Mouse (Mus musculus) hematopoietic stem cell, adult 5-6 weeks (primary cell): Measurements from ENCODE around the gene Trip10. TPM values are rescaled to one million over a fixed set of nuclear protein-coding genes. Genes with fewer than 3 reads are reported as not detected.

Experiments used
- ATAC-seq, 2 experiments: fragments of 125-278 bp in 1 of 2; replicated peaks in 1 of 2; 2 replicates each; pipeline ENCODE4 v1.8.0; 2016 to 2017; ENCODE audit warnings: inconsistent platforms in 2 of 2, mild to moderate bottlenecking in 2 of 2, moderate number of reproducible peaks in 2 of 2, low read depth in 1 of 2, moderate TSS enrichment in 1 of 2; ENCODE audit not compliant: low FRiP score in 2 of 2, poor library complexity in 2 of 2, severe bottlenecking in 2 of 2, insufficient read depth in 1 of 2, low TSS enrichment in 1 of 2
- total RNA-seq: library from RNA; stranded (forward); fragments of 172-1452, 232-1000 nt; gene quantifications from 2 replicates; pipeline ENCODE4 v1.2.3, GENCODE M21; 2017

Trip10 gene
- total RNA-seq, 1 experiment from 2014 or later = 17.9 TPM

DNA sequence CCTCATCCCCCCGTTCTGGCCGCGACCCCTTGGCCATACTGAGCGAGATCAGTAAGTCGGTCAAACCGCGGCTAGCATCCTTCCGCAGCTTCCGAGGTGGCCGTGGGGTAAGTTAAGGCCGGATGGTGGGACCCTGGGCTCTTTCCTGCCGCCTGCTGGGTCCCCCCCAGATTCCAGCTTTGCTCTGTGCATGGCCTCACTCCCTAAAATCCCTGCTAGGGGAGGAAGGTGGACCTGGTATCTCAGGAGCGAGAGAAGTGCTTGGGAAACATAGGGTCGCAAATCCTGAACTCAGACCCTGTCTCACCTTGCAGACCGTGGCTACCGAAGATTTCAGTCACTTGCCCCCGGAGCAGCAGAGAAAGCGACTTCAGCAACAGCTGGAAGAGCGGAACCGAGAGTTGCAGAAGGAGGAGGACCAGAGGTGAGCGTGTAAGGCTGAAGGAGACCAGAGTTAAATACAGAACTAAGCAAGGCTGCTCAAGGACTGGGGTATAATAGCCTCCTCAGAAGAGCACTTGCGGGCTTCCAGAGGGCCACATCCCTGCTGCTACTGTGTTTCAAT lies 7.7 kb downstream of the Trip10 start:
- no peak for ATAC-seq

GRCm38 (mm10) chr17:57258191-57258590 lies 8.9 kb downstream of the Trip10 start:
- ATAC-seq = no peak

DNA sequence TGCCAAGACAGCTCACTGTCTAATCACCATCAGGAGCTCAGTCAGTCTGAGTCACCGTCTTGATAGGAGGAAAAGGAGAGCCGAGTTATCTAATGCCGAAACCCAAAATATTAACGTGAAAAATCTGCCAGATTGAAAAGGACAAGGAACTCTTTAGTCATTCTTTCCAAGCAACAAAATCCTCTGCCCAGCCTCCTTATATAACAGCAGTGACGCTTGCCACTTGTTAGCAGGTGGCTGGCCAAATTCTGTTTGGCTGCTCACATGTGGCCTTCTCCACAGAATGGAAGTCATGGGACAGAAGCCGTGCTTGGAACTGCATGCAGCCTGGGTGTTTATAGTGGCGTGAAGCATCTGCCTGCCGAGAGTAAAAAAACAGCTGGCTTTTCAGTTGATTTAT lies 10.5 kb downstream of the Trip10 start:
- ATAC-seq = no peak

GRCm38 (mm10) chr17:57260351-57260750 lies 11.1 kb downstream of the Trip10 start:
- no peak for ATAC-seq

- ATAC-seq = no peak
Measured at GRCm38 (mm10) chr17:57261286-57261685, 12.0 kb downstream of the Trip10 start.

GRCm38 (mm10) chr17:57261796-57262195 lies 12.5 kb downstream of the Trip10 start:
- no peak for ATAC-seq

- no peak for ATAC-seq
Measured at GRCm38 (mm10) chr17:57262901-57263550, 13.8 kb downstream of the Trip10 start.

- peak; percentile 81 to 84 for ATAC-seq
Measured at GRCm38 (mm10) chr17:57264164-57264563, 14.9 kb downstream of the Trip10 start.

DNA sequence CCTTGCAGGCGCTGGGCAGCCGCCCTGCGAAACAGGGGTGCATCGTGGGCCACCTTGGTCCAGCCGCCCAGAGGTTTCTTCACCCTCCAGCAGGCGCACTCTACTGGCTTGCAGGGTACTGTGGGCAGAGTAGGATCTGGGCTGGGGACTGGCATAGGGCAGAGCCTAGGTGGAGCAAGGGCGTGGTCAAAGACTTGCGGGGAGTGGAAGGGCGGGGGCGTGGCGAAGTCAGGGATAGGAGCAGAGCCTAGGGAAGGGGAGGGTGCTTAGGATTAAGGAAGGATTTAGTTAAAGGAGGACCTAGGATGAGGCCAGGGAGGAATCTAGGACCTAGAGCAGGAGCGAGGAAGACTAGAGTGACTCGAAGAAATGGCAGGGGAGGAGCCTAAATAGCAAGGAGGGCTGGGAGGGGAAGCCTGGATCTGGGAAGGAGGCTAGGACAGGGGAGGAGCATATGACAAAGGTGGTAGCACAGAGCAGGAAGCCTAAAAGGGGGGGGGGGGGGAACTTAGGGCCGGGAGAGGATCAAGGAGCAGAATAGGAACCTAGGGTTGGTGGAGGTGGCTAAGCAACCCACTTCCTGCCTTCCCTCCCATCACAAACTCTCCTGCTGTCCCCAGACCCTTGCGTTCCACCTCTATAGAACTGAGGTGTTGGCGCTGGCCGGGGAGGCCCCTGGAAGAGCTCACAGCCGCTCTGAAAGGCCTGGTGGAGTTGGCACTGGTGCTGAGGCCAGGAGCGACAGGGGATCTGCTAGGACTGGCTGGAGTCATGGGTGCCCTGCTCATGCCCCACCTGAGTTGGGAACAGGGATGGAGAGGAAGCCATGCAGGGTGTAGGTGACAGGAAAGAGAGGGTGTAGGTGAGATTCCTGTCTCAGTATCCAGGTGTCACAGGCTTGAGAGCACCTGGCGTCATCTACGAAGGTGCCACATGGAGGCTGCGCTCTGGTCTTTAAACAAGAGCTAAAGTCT lies 16.0 kb downstream of the Trip10 start:
- ATAC-seq = peak; percentile 87 to 88

DNA sequence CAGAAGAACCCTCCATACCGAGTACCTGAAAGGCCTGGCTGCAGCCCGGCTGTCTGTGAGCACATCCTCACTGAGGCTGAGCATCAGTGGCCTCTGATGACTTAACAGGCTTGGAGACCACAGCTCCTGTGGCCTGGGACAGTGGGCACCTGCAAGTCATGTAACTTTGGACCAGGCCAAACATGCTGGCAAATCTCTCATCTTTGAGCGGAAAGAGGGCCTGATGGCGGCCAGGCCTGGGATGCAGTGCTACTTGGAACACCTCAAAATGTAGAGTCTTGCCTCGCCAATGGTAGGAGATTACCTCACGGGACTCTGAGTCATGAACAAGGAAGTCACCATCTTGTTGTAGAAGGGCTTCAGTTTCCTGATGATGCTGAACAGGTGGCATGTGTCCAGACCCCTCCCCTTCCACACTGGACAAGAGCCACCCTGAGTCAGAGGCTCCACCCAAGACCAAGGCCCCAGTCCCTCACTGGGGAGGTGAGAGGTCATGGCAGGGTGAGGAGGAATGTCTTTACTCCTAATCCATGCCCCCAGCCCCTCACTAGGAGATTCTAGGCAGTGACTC lies 18.4 kb downstream of the Trip10 start:
- ATAC-seq = no peak

GRCm38 (mm10) chr17:57271301-57271700 lies 22.0 kb downstream of the Trip10 start:
- ATAC-seq = no peak

- ATAC-seq = no peak
Measured at GRCm38 (mm10) chr17:57273846-57274245, 24.6 kb downstream of the Trip10 start.

DNA sequence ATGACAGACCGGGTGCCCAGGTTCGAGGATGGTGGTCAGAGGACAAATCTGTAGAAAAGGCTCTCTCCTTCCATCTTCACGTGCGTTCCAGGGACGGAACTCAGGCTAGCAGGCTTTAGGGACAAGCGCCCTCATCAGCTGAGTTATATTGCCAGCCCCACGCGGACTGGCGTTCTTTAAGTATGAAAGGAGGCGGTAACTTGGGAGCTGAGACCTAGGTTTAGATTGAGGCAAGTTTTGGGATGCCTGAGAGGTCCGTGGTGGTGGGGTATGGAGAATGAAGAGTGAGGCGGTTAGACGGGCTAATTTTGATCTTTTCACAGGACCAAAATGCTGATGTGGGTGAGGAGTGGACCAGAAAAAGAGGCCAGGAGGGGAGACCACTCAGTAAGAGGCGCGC lies 25.4 kb downstream of the Trip10 start:
- ATAC-seq = no peak

- peak; percentile 61 for ATAC-seq
Measured at GRCm38 (mm10) chr17:57275111-57275996, 26.1 kb downstream of the Trip10 start.

DNA sequence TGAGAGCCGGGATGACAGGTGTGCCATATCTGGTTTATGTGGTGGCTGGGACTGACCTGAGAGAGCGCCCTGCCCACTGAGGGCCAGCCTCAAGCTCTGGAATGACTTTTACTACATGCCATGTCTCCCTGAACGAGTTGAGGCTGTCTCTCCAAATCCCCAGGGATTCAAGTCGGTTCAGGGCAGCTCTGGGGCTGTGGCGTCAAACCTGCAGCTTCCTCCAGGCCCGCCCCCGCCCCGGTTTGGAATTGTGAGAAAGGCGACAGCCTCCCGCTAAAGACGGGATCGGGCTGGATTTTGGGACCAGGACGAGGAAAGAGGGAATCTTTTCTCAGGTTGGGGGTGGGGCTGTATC lies 26.7 kb downstream of the Trip10 start:
- ATAC-seq = no peak

- peak; percentile 55 to 58 for ATAC-seq
Measured at GRCm38 (mm10) chr17:57276634-57277121, 27.4 kb downstream of the Trip10 start.
